Mouse (Mus musculus) layer of hippocampus, adult 11-12 months (tissue): ENCODE results near the gene Camk2g.

Experiments used
- DNase-seq: peaks from one replicate; pipeline ENCODE4 v3.0.0; 2022; ENCODE audit warnings: low spot score

Gene Camk2g

DNA sequence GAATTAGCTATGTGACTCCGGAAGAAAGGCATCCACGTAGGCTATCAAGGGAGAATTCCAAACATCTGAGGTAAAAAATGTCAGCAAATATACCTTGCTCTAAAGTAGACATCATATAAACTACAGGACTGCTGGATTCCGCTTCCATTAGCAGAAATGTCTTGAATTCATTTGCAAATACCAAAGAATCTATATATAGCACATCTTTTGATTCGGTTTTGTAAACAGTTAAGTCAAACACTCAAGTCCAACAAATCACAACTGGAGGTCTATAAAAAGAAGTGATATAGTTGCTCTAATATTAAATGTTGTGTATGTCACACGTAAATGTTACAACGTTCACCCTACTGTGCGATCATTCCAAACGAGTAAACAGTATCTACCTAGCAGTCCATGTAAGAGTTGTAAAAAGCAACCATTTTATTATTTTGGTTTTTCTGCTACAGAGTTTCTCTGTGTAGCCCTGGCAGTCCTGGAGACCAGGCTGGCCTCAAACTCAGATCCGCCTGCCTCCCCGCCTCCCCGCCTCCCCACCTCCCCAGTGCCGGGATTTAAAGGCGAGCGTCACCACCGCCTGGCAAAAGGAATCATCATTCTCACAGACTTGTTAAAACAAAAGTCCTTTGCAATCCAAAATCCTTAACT, 91.7 kb downstream of the Camk2g start:
- no peak for DNase-seq

DNA sequence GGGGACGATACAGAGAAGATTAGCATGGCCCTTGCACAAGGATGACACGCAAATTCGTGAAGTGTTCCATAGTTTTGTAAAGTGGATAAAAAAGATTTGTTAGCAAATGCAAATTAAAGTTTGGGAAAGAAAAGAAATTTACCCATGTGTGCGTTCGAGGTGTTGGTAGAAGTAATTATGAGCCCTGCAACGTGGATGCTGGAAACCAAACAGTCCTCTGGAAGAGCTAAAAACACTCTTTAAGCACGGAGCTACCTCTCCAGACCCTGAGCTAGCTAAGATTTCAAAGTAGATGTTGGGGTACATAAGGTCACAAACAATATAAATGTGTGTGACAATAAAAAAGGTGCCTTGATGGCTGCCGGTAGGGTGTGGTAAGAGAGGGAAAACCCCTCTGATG, 92.3 kb downstream of the Camk2g start:
- no peak for DNase-seq

DNA sequence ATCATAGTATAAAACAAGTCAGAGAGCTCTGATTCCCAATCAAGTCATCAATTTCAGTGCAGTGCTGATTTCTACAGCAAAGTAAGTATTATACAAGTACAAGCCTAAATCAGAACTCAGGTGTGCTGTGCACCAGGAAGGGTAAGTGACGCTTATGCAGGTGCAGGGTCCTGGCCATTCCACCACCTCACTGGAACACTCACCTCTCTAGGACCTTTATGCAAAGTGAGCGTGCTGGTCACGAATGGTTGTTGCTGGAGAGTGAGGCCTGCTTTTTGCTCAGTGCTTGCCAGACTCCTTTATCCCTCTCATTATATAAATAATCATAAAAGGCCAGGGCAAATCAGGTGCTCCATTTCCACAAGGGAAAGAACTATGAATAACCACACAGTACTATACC, 93.5 kb downstream of the Camk2g start:
- DNase-seq = no peak

DNA sequence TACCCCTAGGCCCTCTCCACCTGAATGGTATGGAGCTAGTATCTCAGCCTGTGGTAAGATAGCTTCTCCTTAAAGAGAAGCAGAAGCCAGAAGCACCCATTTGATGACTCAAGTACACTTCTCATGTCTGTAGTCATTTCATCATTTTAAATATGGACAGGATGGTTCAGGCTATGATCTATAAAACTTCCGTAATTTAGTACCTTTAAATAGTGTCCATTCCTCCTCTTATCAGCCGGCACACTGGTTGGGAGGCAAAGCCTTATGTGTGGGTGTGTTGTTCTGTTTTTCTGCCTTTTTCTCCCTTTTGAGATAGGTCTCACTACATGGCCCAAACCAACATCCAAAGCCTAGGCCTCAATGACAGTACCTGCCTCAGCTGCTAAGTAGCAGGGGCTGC, 95.4 kb downstream of the Camk2g start:
- no peak for DNase-seq

DNA sequence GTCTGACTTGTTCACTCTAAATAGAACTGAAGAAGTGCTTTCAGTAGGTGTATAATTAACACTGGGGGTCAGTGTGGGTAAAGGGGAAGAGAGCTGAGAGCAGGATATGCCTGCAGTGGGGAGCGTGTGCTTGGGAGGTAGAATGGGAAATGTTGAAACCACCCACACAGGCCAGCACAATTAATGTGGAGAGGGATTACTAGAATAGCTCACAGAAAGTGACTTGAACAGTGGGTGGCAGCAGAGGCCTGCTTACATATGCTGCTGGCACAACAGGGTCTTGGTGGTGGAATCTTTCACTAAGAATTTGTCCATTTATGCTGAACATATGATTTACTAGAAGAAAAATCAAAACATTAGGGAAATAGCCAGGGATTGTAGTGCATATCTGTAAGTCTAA, 96.9 kb downstream of the Camk2g start:
- DNase-seq = peak; percentile 70

DNA sequence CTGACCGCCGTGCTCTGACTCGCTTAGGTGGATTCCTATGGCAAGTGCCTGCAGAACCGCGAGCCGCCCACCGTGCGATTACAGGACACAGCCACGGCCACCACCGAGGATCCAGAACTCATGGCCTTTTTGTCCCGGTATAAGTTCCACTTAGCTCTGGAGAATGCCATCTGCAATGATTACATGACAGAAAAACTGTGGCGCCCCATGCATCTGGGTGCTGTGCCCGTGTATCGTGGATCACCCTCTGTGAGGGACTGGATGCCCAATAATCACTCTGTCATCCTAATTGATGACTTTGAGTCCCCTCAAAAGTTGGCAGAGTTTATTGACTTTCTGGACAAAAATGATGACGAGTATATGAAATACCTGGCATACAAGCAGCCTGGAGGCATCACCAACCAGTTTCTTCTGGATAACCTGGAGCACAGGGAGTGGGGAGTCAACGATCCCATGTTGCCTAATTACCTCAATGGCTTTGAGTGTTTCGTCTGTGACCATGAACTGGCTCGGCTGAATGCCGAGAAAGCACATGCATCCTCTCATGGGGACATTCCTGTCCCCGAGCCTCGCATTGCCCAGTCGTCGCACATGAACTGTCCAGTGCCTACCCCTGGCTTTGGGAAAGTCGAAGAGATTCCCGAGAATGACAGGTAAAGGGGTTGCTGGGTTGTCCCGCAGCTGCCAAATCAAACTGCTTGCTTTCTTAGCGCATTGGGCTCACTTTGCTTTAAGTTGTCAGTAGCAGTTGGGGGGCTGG, 97.9 kb downstream of the Camk2g start:
- no peak for DNase-seq

DNA sequence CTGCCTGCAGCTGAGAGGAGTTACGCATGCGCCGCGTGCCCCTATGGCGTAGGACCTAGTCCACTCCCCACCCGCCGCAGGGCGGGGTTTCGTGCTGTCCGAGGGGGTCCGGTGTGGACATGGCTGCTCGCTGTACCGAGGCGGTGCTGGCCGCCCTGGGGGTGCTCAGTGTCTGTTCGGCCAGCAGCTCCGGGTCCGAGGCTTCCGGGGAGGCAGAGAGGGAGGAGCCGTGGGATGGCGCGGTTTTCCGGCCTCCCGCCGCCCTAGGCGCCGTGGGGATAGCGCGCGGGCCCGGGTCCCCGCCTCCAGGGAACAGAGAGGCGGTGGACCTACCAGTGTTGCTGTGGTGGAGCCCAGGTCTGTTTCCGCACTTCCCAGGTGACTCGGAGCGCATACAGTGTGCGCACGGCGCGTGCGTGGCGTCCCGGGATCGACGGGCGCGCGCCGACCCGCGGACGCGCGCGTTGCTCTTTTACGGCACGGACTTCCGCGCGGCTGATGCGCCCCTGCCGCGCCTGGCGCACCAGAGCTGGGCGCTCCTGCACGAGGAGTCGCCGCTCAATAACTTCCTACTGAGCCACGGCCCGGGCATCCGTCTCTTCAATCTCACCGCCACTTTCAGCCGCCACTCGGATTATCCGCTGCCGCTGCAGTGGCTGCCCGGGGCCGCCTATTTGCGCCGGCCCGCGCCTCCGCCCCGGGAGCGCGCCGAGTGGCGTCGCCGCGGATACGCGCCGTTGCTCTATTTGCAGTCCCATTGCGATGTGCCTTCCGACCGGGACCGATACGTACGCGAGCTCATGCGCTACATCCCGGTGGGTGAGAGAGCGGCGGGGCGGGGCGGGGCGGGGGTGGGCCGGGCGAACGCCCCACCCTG, 98.8 kb downstream of the Camk2g start, which contains the start of gene Fut11:
TSS of gene Fut11 (plus strand) at position 85 of the 877 bp plus-strand sequence.
- peak; percentile 88 for DNase-seq

DNA sequence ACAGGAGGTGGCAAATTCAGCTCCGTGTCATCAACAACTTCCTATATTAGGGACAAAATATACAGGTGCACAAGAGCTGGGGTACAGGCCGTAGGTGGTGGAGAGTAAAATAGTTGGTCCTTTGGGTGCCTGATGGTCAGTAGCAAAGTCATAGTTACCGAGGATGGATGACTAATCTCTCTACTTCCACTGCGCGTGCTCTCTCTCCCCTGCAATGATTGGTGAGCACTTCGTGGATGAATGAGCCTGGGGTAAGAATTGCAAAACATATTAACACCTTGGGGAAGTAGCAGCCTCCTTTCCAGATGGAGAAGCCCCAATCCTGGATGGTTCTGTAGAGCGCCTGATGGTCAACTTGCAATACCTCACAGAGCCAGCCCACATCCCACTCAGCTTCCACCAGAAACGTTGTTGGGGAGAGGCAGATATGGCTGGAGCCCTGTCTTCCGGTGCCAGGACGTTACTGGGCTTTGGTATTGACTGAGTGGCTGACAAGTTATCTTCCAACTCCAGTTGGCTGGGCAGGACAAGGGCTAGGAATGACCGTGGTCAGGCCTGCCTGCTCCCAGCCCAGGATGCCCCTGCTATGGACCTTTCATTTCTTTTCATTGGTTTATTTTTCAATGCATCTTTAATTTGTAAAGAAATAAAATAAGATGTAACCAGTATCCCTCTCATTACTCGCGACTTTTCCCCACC, 99.6 kb downstream of the Camk2g start:
- DNase-seq = no peak

DNA sequence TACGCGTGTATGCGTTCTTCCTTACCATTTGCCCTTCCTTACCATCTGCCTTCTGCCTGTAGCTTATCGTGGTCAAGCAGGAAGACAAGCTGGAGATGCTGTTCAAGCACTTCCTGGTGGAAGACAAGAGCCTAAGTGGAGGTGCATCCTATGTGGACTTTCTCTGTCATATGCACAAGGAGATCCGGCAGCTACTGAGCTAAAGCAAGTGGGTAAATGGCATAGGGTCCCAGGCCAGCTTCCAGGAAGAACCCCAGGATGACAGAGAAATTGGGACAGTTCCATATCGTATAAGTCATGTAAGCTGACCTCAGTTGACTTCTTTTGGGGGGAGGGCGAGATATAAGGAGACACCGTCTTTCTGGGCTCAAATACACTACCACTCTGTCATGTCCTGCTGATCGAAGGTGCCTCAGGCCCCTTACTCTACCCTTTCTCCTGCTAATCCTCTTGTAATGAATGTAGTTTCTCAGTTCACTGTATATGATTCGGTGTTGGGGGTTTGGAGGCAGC, 100.2 kb downstream of the Camk2g start:
- DNase-seq = no peak

DNA sequence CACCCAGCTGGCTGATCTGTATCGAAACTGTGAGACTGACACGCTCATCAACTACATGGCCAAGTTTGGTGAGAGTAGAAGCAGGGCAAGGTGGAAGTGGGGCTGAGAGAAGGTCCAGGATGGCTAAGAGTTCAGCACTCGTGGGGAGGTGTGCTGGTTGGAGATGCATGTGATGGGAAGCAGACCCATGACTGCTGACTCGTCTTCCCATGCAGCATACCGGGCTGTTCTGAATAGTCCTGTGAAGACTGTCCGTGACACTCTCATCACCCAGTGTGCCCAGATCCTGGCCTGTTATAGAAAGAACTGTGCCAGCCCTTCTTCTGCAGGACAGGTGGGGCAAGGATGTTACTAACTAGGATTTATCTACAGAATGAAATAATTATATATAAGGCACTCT, 102.1 kb downstream of the Camk2g start:
- DNase-seq = no peak

DNA sequence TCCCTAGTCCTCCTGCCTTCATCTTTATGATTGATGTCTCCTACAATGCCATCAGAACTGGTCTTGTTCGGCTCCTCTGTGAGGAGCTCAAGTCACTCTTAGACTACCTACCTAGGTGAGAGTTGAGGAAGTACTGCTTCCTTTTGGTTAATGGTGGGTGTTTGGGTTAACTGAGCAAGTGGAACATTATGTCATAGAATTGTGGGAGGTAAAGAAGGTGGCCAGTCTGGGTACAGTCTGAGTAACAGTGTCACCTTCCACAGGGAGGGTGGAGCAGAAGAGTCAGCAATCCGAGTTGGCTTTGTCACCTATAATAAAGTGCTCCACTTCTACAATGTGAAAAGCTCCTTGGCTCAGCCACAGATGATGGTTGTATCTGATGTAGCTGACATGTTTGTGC, 104.9 kb downstream of the Camk2g start:
- no peak for DNase-seq

DNA sequence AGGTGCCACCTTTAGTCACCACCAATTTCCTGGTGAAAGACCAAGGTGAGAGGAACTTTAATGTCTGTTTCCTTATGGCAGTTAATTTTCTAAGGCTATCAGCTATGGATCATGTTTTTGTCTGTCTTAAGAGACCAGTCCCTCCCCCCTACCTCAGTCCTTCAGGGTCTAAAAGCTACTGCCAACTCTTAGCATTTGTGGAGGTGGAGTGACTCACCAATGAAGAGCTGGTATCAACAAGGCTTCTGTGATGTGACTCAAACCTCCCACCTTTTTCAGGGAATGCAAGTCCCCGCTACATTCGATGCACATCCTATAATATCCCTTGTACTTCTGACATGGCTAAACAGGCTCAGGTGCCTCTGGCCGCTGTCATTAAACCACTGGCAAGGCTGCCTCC, 107.3 kb downstream of the Camk2g start:
- DNase-seq = no peak
